Comparison of ENCODE assay signal across 11 mouse cellular contexts in the genomic region with DNA sequence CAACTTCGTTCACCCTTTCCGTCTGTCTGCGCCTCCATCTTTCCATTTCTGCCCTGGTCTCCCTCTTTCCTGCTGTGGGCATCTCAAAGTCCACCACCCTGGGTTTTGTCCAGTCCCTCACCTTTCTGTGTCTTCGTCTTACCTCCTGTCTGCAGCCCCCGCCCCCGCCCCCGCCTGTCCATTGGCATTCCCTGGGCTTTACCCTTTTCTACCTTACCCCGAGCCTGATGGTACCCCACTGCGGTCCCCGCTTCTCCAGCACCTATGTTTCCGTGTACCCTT. TPM values are rescaled to one million over a fixed set of nuclear protein-coding genes. Genes with fewer than 3 reads are reported as not detected.
DNase-seq lines count a peak whose midpoint lies in the region; ATAC-seq lines count a peak whose summit lies in the region.
"Had no signal": no experiment of that assay in that cellular context is flagged by ENCODE, and none has a peak within 500 bp of the region (broad histone marks: within the 10 kb centered on the region; RNA-seq: fewer than 3 reads in every experiment).

No protein-coding gene starts in this region.

- no peak overlapping the region for H3K9ac ChIP-seq in liver, embryonic 13.5 days
- no peak overlapping the region for H3K9ac ChIP-seq in liver, embryonic 12.5 days
- no peak overlapping the region for H3K9ac ChIP-seq in stomach, embryonic 15.5 days

- no peak overlapping the region for H3K27ac ChIP-seq in liver, embryonic 13.5 days
- no peak overlapping the region for H3K27ac ChIP-seq in liver, embryonic 12.5 days
- 0 out of 2 replicates have a peak overlapping the region, but pooled peaks have one; percentile 48 for H3K27ac ChIP-seq in forebrain, embryonic 10.5 days
- H3K27ac ChIP-seq in limb, embryonic 10.5 days = no peak overlapping the region
- H3K27ac ChIP-seq in stomach, embryonic 15.5 days = no peak overlapping the region

- DNase-seq in liver, embryonic 13.5 days = no peak
- DNase-seq in forebrain, embryonic 10.5 days (ENCODE audit: extremely low spot score, low spot score) = no peak
- no peak for DNase-seq in limb, embryonic 10.5 days (ENCODE audit: low spot score)
- no peak for DNase-seq in spleen, postnatal 14 days (ENCODE audit: low spot score in 2 of 2)
- no peak for DNase-seq in kidney, postnatal 25 days
- DNase-seq in adrenal gland, postnatal 36 days = no peak
- DNase-seq: gastrocnemius, postnatal 14 days had no signal

- 5% methylated on average over 10 of the region's 11 CpGs for whole genome bisulfite sequencing in liver, embryonic 13.5 days (ENCODE audit: insufficient replicate concordance)
- 3% methylated on average over 11 of the region's 11 CpGs for WGBS in liver, embryonic 12.5 days (ENCODE audit: insufficient replicate concordance)
- WGBS in forebrain, embryonic 10.5 days = 1% methylated on average over 11 of the region's 11 CpGs
- WGBS in limb, embryonic 10.5 days = 3% methylated on average over 11 of the region's 11 CpGs
- WGBS in stomach, embryonic 15.5 days = 5% methylated on average over 11 of the region's 11 CpGs

- H3K4me3 ChIP-seq in liver, embryonic 13.5 days (replicated peaks) = 0 out of 2 replicates have a peak overlapping the region, but pooled peaks have one; percentile 53
- no peak overlapping the region for H3K4me3 ChIP-seq in liver, embryonic 12.5 days
- peak overlapping the region; percentile 76 for H3K4me3 ChIP-seq in forebrain, embryonic 10.5 days
- peak overlapping the region; percentile 73; the same call in 1 of the 2 replicates for H3K4me3 ChIP-seq in limb, embryonic 10.5 days
- peak overlapping the region; percentile 64 for H3K4me3 ChIP-seq in stomach, embryonic 15.5 days (replicated peaks)

- H3K27me3 ChIP-seq in liver, embryonic 13.5 days = peaks cover 98% of the 10 kb centered on the region
- H3K27me3 ChIP-seq in liver, embryonic 12.5 days (replicated peaks) = peaks cover 97% of the 10 kb centered on the region
- H3K27me3 ChIP-seq in forebrain, embryonic 10.5 days (ENCODE audit: poor library complexity, severe bottlenecking) = peaks cover 98% of the 10 kb centered on the region
- H3K27me3 ChIP-seq in limb, embryonic 10.5 days (ENCODE audit: low read depth, poor library complexity, severe bottlenecking) = peaks cover 99% of the 10 kb centered on the region
- H3K27me3 ChIP-seq in stomach, embryonic 15.5 days (replicated peaks) = peaks cover 88% of the 10 kb centered on the region

- H3K36me3 ChIP-seq in liver, embryonic 13.5 days = no peaks in the 10 kb centered on the region
- H3K36me3 ChIP-seq in liver, embryonic 12.5 days = no peaks in the 10 kb centered on the region
- no peaks in the 10 kb centered on the region for H3K36me3 ChIP-seq in forebrain, embryonic 10.5 days (replicated peaks)
- no peaks in the 10 kb centered on the region for H3K36me3 ChIP-seq in limb, embryonic 10.5 days
- H3K36me3 ChIP-seq in stomach, embryonic 15.5 days = no peaks in the 10 kb centered on the region

- no peak overlapping the region for H3K4me2 ChIP-seq in liver, embryonic 13.5 days
- H3K4me2 ChIP-seq in liver, embryonic 12.5 days = no peak overlapping the region
- H3K4me2 ChIP-seq in stomach, embryonic 15.5 days = peak overlapping the region; percentile 99; the same call in 1 of the 2 replicates

- H3K4me1 ChIP-seq in liver, embryonic 13.5 days (replicated peaks) = peaks cover 15% of the 10 kb centered on the region
- H3K4me1 ChIP-seq in liver, embryonic 12.5 days = peaks cover 21% of the 10 kb centered on the region; the same call in 1 of the 2 replicates
- H3K4me1 ChIP-seq in forebrain, embryonic 10.5 days = peaks cover 69% of the 10 kb centered on the region
- H3K4me1 ChIP-seq in limb, embryonic 10.5 days = peaks cover 34% of the 10 kb centered on the region
- H3K4me1 ChIP-seq in stomach, embryonic 15.5 days = peaks cover 26% of the 10 kb centered on the region

- ATAC-seq in liver, embryonic 13.5 days (ENCODE audit: low read depth) = no peak
- ATAC-seq in liver, embryonic 12.5 days = no peak
- no peak for ATAC-seq in stomach, embryonic 15.5 days (ENCODE audit: insufficient read depth, low FRiP score, low read depth)
- ATAC-seq: Patski had no signal

- no peaks in the 10 kb centered on the region for H3K9me3 ChIP-seq in liver, embryonic 13.5 days (replicated peaks)
- no peaks in the 10 kb centered on the region for H3K9me3 ChIP-seq in liver, embryonic 12.5 days (replicated peaks)
- H3K9me3 ChIP-seq in forebrain, embryonic 10.5 days = no peaks in the 10 kb centered on the region
- no peaks in the 10 kb centered on the region for H3K9me3 ChIP-seq in limb, embryonic 10.5 days (replicated peaks)
- H3K9me3 ChIP-seq in stomach, embryonic 15.5 days = no peaks in the 10 kb centered on the region

RNA-seq across cellular contexts. Expression of a gene that starts 1.6 kb away (rescaled TPM):
- polyA plus RNA-seq in liver, embryonic 13.5 days (2015; fragmentation: Nextera tagmentation; extraction: Ambion mirVana) = not detected in 2 replicates
- polyA plus RNA-seq in liver, embryonic 12.5 days (2016; fragmentation: Nextera tagmentation; extraction: Ambion mirVana) = not detected in 2 replicates
- polyA plus RNA-seq in forebrain, embryonic 10.5 days (2016; fragmentation: Nextera tagmentation; extraction: Ambion mirVana) = 0.22 and 0.25 TPM in 2 replicates
- not detected in 2 replicates for polyA plus RNA-seq in limb, embryonic 10.5 days (2016; fragmentation: Nextera tagmentation; extraction: Ambion mirVana)
- 0.18 TPM in 2 replicates for polyA plus RNA-seq in stomach, embryonic 15.5 days (2015; fragmentation: Nextera tagmentation; extraction: Ambion mirVana)
- 1 to 10 TPM; 2.8 to 3.5 TPM for total RNA-seq in adrenal gland, postnatal 36 days (2021)
- polyA plus RNA-seq: Patski had no signal

RNA-seq across cellular contexts. Expression of a gene that starts 28.8 kb away (rescaled TPM):
- 0.06 and 0.07 TPM in 2 replicates for polyA plus RNA-seq in liver, embryonic 13.5 days (2015; fragmentation: Nextera tagmentation; extraction: Ambion mirVana)
- 0.29 and 0.36 TPM in 2 replicates for polyA plus RNA-seq in liver, embryonic 12.5 days (2016; fragmentation: Nextera tagmentation; extraction: Ambion mirVana)
- polyA plus RNA-seq in forebrain, embryonic 10.5 days (2016; fragmentation: Nextera tagmentation; extraction: Ambion mirVana) = not detected in 2 replicates
- not detected in 2 replicates for polyA plus RNA-seq in limb, embryonic 10.5 days (2016; fragmentation: Nextera tagmentation; extraction: Ambion mirVana)
- polyA plus RNA-seq in stomach, embryonic 15.5 days (2015; fragmentation: Nextera tagmentation; extraction: Ambion mirVana) = 1.6 TPM in 2 replicates
- 1 to 10 TPM in 1 of 2 experiments, under 1 TPM in 1; 0.93 to 1.1 TPM for total RNA-seq in adrenal gland, postnatal 36 days (2021)
- total RNA-seq: gastrocnemius, postnatal 14 days; left cerebral cortex, postnatal 14 days had no signal
- polyA plus RNA-seq: Patski had no signal

RNA-seq across cellular contexts. Expression of a gene that starts 36.6 kb away (rescaled TPM):
- not detected in 2 replicates for polyA plus RNA-seq in liver, embryonic 13.5 days (2015; fragmentation: Nextera tagmentation; extraction: Ambion mirVana)
- not detected in 2 replicates for polyA plus RNA-seq in liver, embryonic 12.5 days (2016; fragmentation: Nextera tagmentation; extraction: Ambion mirVana)
- not detected in 2 replicates for polyA plus RNA-seq in forebrain, embryonic 10.5 days (2016; fragmentation: Nextera tagmentation; extraction: Ambion mirVana)
- polyA plus RNA-seq in limb, embryonic 10.5 days (2016; fragmentation: Nextera tagmentation; extraction: Ambion mirVana) = not detected in 2 replicates
- polyA plus RNA-seq in stomach, embryonic 15.5 days (2015; fragmentation: Nextera tagmentation; extraction: Ambion mirVana) = 2.2 and 3.9 TPM in 2 replicates
- total RNA-seq in adrenal gland, postnatal 36 days (2021) = under 1 TPM in 1 of 2 experiments, not detected in 1; 0.56 TPM
- total RNA-seq: gastrocnemius, postnatal 14 days had no signal
- polyA plus RNA-seq: Patski had no signal
